Mouse (Mus musculus) stomach, postnatal 0 days (tissue): ENCODE results near the gene Birc2.

Experiments
- CTCF ChIP-seq: IDR thresholded peaks from 2 replicates; pipeline ENCODE4 v1.5.1; 2016; ENCODE audit warnings: antibody characterized with exemption, low read depth, mild to moderate bottlenecking, moderate library complexity
- EP300 ChIP-seq: optimal IDR thresholded peaks from 2 replicates; pipeline ENCODE3; 2016; ENCODE audit warnings: antibody characterized with exemption

DNA sequence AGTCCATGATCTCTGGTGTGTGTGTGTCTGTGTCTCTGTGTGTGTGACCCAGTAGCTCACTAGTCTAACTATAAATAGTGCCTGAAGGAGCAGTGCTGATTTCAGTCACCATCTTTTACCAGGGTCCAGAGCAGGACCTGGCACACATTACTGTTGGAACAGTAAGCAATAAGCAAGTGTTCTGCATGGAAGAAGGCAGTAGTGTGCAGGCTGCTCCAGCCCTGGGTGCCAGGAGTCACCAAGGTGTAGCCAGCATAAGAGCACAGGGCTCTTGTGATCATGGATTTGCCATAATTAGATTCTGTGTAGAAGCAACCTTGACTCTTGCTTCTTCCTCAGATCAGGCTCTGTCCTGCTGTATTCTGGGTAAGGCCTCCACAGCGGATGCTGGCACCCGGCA lies 64.5 kb downstream of the Birc2 start:
- TF ChIP-seq CTCF (no peak), EP300 (no peak)
